Mouse (Mus musculus) intestine, embryonic 15.5 days (tissue): ENCODE results near the gene Dagla. TPM values are rescaled to one million over a fixed set of nuclear protein-coding genes. Genes with fewer than 3 reads are reported as not detected.

Experiments used
- ATAC-seq: fragments of 200-750 bp; cut with Nextera tagmentation; 2 replicates; pipeline ENCODE4 v1.8.0; 2017; ENCODE audit warnings: moderate TSS enrichment, moderate library complexity
- H3K27ac ChIP-seq: fragments of 300-500 bp; sonication (generic); 2 replicates; pipeline ENCODE4 v1.5.1; 2015; ENCODE audit warnings: mild to moderate bottlenecking, inconsistent platforms
- H3K27me3 ChIP-seq: fragments of 300-500 bp; sonication (generic); replicated peaks from 2 replicates; pipeline ENCODE4 v1.6.1; 2015; ENCODE audit warnings: inconsistent platforms
- H3K36me3 ChIP-seq: fragments of 300-500 bp; sonication (generic); 2 replicates; pipeline ENCODE4 v1.6.1; 2015; ENCODE audit warnings: inconsistent platforms
- H3K4me1 ChIP-seq: fragments of 300-500 bp; sonication (generic); replicated peaks from 2 replicates; pipeline ENCODE4 v1.6.1; 2015; ENCODE audit warnings: inconsistent platforms
- H3K4me2 ChIP-seq: fragments of 300-500 bp; sonication (generic); replicated peaks from 2 replicates; pipeline ENCODE4 v1.6.1; 2015; ENCODE audit warnings: mild to moderate bottlenecking, inconsistent platforms
- H3K4me3 ChIP-seq: fragments of 300-500 bp; sonication (generic); replicated peaks from 2 replicates; pipeline ENCODE4 v1.5.1; 2015; ENCODE audit warnings: inconsistent platforms
- H3K9ac ChIP-seq: fragments of 300-500 bp; sonication (generic); 2 replicates; pipeline ENCODE4 v1.6.1; 2015; ENCODE audit warnings: inconsistent platforms
- H3K9me3 ChIP-seq: fragments of 300-500 bp; sonication (generic); 2 replicates; pipeline ENCODE4 v1.6.1; 2016; ENCODE audit warnings: inconsistent platforms
- whole genome bisulfite sequencing: fragments of 180-500 bp; shearing (Covaris S2); methylation state at CpG from one replicate; pipeline ENCODE4 v1.1.7; 2015; 5-methylcytosine and 5-hydroxymethylcytosine counted together
- polyA plus RNA-seq: library from polyadenylated mRNA; unstranded; fragments of >200 nt; fragmentation: Nextera tagmentation; extraction: Ambion mirVana; gene quantifications from 2 replicates; pipeline ENCODE4 v1.2.1, GENCODE M21; 2015

The Dagla gene
- polyA plus RNA-seq, 1 experiment from 2014 or later = 3.5 TPM

DNA sequence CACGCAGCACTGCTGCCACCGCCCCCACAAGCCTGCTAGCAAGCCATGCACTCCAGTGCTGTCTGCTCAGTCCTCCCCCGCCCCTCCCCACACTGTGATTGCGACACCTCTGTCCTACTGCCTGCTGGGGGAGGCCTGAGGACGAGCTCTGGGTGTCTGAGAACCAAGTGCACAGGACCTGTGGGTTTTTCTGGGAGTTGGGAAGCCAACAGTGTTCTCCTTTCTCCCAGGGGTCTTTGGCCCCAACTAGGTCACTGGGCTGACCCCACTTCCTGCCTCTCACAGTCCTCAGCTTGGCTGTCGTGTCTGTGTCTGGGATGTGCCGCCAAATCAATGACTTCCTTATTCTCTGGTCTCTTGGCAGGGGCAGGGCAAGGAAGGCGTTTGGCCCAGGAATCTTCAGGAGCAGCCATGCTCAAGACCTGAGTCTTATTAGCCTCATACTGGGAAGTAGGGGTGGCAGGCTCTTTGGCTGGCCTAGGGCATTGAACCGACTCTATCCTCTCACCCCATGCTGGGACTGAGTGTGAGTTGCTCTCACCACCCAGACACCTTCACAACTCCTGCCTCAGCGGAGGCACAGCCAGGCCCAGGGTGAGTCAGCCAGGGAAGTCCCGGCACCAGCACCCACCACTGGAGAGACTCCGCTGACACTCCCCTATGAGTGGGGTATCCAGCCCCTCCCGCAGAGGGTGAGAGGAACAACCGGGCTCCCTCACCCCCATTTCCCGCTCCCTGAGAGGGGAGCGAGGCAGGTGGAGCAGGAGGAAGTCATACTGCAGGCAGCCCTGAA, 14.3 kb downstream of the Dagla start:
- H3K9ac ChIP-seq = no peak overlapping the region
- no peak overlapping the region for H3K4me2 ChIP-seq
- no peaks in the 10 kb centered on the region for H3K9me3 ChIP-seq
- 55% methylated on average over 16 of the region's 16 CpGs for WGBS
- no peaks in the 10 kb centered on the region for H3K27me3 ChIP-seq
- peak overlapping the region; percentile 25; the same call in 1 of the 2 replicates for H3K27ac ChIP-seq
- ATAC-seq = peak; percentile 52
- H3K36me3 ChIP-seq = no peaks in the 10 kb centered on the region
- no peak overlapping the region for H3K4me3 ChIP-seq
- peaks cover 74% of the 10 kb centered on the region for H3K4me1 ChIP-seq

DNA sequence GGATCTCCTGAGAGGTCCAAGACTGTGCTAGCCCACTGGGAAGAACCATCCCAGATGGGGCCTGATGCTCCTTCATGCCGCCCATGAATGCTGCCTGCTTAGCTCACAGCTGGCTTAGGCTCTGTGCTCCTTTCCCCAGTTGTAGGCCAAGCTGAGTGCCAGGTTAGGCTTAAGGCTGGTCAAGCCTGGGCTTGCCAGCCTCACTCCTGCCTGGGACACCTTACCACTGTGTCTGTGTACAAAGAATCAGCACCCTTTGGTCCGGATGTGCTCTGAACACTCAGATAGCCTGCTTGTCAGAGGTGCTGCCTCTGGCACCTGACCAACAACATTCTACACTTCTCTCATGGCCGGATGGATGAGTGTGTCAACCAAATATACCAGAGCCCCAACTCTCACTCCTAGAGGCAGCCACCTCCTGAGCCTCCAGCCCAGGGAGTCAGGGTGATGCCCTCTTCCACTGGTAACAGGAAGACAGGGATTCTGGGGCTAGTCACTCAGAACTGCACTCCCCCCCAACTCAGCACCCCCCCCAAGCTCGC, 15.0 kb downstream of the Dagla start:
- no peaks in the 10 kb centered on the region for H3K9me3 ChIP-seq
- H3K4me3 ChIP-seq = no peak overlapping the region
- WGBS = 67% methylated on average over 4 of the region's 4 CpGs
- no peaks in the 10 kb centered on the region for H3K27me3 ChIP-seq
- H3K4me2 ChIP-seq = no peak overlapping the region
- peaks cover 67% of the 10 kb centered on the region for H3K4me1 ChIP-seq
- ATAC-seq = no peak
- H3K9ac ChIP-seq = no peak overlapping the region
- H3K36me3 ChIP-seq = no peaks in the 10 kb centered on the region
- 0 out of 2 replicates have a peak overlapping the region, but pooled peaks have one; percentile 27 for H3K27ac ChIP-seq

DNA sequence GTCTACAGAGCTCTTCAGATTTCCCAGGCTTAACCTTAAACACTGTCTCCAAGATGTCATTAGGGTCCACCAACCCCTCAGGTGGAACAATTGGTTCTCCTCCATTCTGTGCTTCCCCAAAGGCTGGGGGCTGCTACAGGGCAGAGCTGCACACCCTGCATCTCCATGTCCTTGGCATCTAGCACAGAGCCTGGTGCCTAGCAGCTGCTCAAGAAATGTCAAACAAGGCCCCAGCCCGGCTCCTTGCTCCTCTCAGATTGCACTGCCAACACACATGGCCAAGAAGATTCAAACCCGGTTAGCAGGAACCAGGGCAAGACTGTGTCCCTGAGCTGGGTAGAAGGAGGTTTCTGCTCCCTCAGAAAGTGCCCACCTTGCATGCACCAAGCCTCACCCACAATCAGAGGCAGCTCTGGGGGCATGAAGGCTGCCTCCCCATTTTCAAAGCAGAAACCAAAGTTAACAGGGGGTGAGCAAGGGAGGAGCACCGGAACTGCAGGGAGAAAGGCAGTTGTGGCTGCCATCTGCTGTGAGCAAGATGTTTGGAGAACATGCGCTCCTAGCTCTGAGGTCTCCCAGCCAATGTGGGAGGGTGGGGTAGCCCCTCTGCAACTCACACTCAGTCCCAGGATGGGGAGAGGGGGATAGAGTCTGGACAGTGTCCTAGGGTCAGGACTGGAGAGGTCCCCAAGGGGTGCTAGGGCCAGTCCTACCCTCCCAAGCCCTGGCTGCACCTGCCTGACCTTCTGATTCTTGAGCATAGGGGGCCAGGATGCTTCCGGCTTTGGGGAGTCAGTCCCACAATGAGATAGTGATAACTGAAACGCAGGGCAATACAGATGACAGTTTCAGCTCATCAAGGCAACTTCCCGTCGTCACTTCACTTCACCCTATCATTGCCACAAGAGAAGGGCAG, 16.3 kb downstream of the Dagla start:
- H3K9ac ChIP-seq = no peak overlapping the region
- H3K9me3 ChIP-seq = no peaks in the 10 kb centered on the region
- 79% methylated on average over 8 of the region's 8 CpGs for WGBS
- no peak overlapping the region for H3K4me2 ChIP-seq
- no peaks in the 10 kb centered on the region for H3K27me3 ChIP-seq
- no peak overlapping the region for H3K27ac ChIP-seq
- no peak for ATAC-seq
- H3K4me3 ChIP-seq = no peak overlapping the region
- H3K4me1 ChIP-seq = peaks cover 60% of the 10 kb centered on the region
- no peaks in the 10 kb centered on the region for H3K36me3 ChIP-seq

DNA sequence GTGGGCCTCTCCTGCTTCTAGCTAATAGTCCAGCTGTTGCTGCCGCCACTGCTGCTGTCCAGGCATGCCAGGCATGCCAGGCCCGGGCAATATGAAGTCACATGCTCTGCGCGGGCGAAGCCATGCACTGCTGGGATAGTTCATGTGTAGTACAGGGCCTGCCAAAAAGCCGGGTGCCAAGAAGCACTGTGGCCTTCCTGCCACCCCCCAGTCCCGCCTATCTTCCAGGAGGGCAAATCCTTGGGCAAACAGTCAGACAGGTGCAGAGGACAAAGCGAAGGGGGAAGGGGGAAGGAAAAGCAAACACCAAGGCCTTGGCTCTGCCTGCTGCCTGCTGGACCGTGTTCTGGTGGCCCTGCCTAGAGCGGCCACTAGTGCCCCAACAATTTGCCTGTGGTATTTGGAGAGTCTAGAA, 18.2 kb downstream of the Dagla start:
- Histone ChIP-seq H3K4me2 (no peak overlapping the region), H3K4me1 (peaks cover 48% of the 10 kb centered on the region), H3K4me3 (no peak overlapping the region), H3K27ac (0 out of 2 replicates have a peak overlapping the region, but pooled peaks have one; percentile 33), H3K9ac (no peak overlapping the region), H3K9me3 (no peaks in the 10 kb centered on the region), H3K27me3 (no peaks in the 10 kb centered on the region), H3K36me3 (no peaks in the 10 kb centered on the region)
- peak; percentile 58 for ATAC-seq
- 57% methylated on average over 10 of the region's 10 CpGs for WGBS

GRCm38 (mm10) chr19:10280771-10281540, 23.7 kb downstream of the Dagla start:
- no peak for ATAC-seq
- peaks cover 57% of the 10 kb centered on the region for H3K4me1 ChIP-seq
- no peaks in the 10 kb centered on the region for H3K9me3 ChIP-seq
- WGBS = 55% methylated on average over 14 of the region's 14 CpGs
- no peaks in the 10 kb centered on the region for H3K27me3 ChIP-seq
- no peak overlapping the region for H3K27ac ChIP-seq
- no peak overlapping the region for H3K4me3 ChIP-seq
- H3K9ac ChIP-seq = no peak overlapping the region
- H3K36me3 ChIP-seq = no peaks in the 10 kb centered on the region
- H3K4me2 ChIP-seq = no peak overlapping the region

GRCm38 (mm10) chr19:10279668-10280067, 25.0 kb downstream of the Dagla start:
- Histone ChIP-seq H3K27me3 (no peaks in the 10 kb centered on the region), H3K4me1 (peaks cover 54% of the 10 kb centered on the region), H3K9me3 (no peaks in the 10 kb centered on the region), H3K27ac (no peak overlapping the region), H3K4me3 (no peak overlapping the region), H3K36me3 (no peaks in the 10 kb centered on the region), H3K9ac (no peak overlapping the region), H3K4me2 (no peak overlapping the region)
- WGBS = 74% methylated on average over 9 of the region's 9 CpGs
- no peak for ATAC-seq

GRCm38 (mm10) chr19:10278669-10279324, 25.9 kb downstream of the Dagla start:
- H3K27me3 ChIP-seq = no peaks in the 10 kb centered on the region
- peak overlapping the region; percentile 96 for H3K27ac ChIP-seq
- peaks cover 61% of the 10 kb centered on the region for H3K4me1 ChIP-seq
- H3K4me3 ChIP-seq = no peak overlapping the region
- H3K9me3 ChIP-seq = no peaks in the 10 kb centered on the region
- 31% methylated on average over 6 of the region's 6 CpGs for WGBS
- no peaks in the 10 kb centered on the region for H3K36me3 ChIP-seq
- no peak overlapping the region for H3K9ac ChIP-seq
- ATAC-seq = 0 out of 2 replicates have a peak, but pooled peaks have one; percentile 14
- H3K4me2 ChIP-seq = peak overlapping the region; percentile 29

- Histone ChIP-seq H3K27ac (peak overlapping the region; percentile 96), H3K4me2 (peak overlapping the region; percentile 47), H3K9ac (peak overlapping the region; percentile 53), H3K9me3 (no peaks in the 10 kb centered on the region), H3K36me3 (no peaks in the 10 kb centered on the region), H3K27me3 (no peaks in the 10 kb centered on the region), H3K4me3 (peak overlapping the region; percentile 15), H3K4me1 (peaks cover 71% of the 10 kb centered on the region)
- 42% methylated on average over 5 of the region's 5 CpGs for WGBS
- ATAC-seq = peak; percentile 93
These were observed 26.9 kb downstream of the Dagla start for GRCm38 (mm10) chr19:10277759-10278158.

- Histone ChIP-seq H3K4me3 (peak overlapping the region; percentile 15), H3K9ac (peak overlapping the region; percentile 53), H3K36me3 (no peaks in the 10 kb centered on the region), H3K4me1 (peaks cover 75% of the 10 kb centered on the region), H3K9me3 (no peaks in the 10 kb centered on the region), H3K27ac (peak overlapping the region; percentile 96), H3K27me3 (no peaks in the 10 kb centered on the region), H3K4me2 (peak overlapping the region; percentile 47)
- WGBS = 10% methylated on average over 17 of the region's 17 CpGs
- peak; percentile 64 for ATAC-seq
These were observed 27.3 kb downstream of the Dagla start for GRCm38 (mm10) chr19:10277331-10277730.

GRCm38 (mm10) chr19:10276483-10277144, 28.1 kb downstream of the Dagla start:
- ATAC-seq = no peak
- Histone ChIP-seq H3K36me3 (no peaks in the 10 kb centered on the region), H3K27ac (peak overlapping the region; percentile 96), H3K4me1 (peaks cover 78% of the 10 kb centered on the region), H3K27me3 (no peaks in the 10 kb centered on the region), H3K4me2 (peak overlapping the region; percentile 47), H3K9me3 (no peaks in the 10 kb centered on the region), H3K4me3 (peak overlapping the region; percentile 2; the same call in 1 of the 2 replicates), H3K9ac (no peak overlapping the region)
- WGBS = 70% methylated on average over 12 of the region's 12 CpGs

DNA sequence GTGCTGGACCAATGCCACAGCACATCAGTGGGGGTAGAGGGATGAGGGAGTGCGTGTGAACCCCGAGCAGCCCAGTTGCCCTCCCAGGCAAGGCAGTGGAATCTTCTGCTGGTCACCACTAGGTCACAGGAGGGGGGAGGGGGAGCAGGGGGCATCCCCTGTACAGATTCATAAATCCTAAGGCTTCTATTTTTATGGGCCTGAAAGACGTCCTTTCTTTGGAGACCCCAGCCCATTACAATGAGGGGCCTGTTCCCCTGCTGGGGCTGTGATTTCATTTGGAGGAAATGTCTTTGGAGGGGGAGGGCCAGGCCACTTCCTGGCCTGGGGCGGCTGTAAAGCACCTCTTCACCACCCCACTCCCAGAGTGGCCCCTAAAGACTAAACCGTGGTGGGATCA, 30.6 kb downstream of the Dagla start:
- H3K36me3 ChIP-seq = no peaks in the 10 kb centered on the region
- no peaks in the 10 kb centered on the region for H3K27me3 ChIP-seq
- no peak overlapping the region for H3K9ac ChIP-seq
- H3K4me1 ChIP-seq = peaks cover 58% of the 10 kb centered on the region
- no peak overlapping the region for H3K27ac ChIP-seq
- WGBS = 36% methylated on average over 5 of the region's 5 CpGs
- no peak for ATAC-seq
- no peak overlapping the region for H3K4me2 ChIP-seq
- H3K9me3 ChIP-seq = no peaks in the 10 kb centered on the region
- no peak overlapping the region for H3K4me3 ChIP-seq
